Mouse (Mus musculus) C2C12 (cell line): ENCODE results near the gene Gpr35.

Experiments used
- CEBPB ChIP-seq: IDR thresholded peaks from one replicate; pipeline ENCODE4 v1.6.1; 2011; ENCODE audit warnings: low read depth, mild to moderate bottlenecking, control low read depth, moderate library complexity
- CTCF ChIP-seq: IDR thresholded peaks from one replicate; pipeline ENCODE4 v1.5.1; 2011; ENCODE audit not compliant: control insufficient read depth, insufficient read depth, insufficient read length
- MAX ChIP-seq: IDR thresholded peaks from one replicate; pipeline ENCODE4 v1.6.1; 2011; ENCODE audit warnings: mild to moderate bottlenecking, control low read depth
- MYOD1 ChIP-seq: IDR thresholded peaks from one replicate; pipeline ENCODE4 v1.6.1; 2011; ENCODE audit warnings: low read depth; ENCODE audit not compliant: control insufficient read depth, insufficient read length
- MYOG ChIP-seq: IDR thresholded peaks from one replicate; pipeline ENCODE4 v1.6.1; 2011; ENCODE audit not compliant: control insufficient read depth, insufficient read length; ENCODE audit errors: extremely low read depth
- USF1 ChIP-seq: IDR thresholded peaks from one replicate; pipeline ENCODE4 v1.6.1; 2011; ENCODE audit warnings: low read depth, mild to moderate bottlenecking, control low read depth, moderate library complexity

DNA sequence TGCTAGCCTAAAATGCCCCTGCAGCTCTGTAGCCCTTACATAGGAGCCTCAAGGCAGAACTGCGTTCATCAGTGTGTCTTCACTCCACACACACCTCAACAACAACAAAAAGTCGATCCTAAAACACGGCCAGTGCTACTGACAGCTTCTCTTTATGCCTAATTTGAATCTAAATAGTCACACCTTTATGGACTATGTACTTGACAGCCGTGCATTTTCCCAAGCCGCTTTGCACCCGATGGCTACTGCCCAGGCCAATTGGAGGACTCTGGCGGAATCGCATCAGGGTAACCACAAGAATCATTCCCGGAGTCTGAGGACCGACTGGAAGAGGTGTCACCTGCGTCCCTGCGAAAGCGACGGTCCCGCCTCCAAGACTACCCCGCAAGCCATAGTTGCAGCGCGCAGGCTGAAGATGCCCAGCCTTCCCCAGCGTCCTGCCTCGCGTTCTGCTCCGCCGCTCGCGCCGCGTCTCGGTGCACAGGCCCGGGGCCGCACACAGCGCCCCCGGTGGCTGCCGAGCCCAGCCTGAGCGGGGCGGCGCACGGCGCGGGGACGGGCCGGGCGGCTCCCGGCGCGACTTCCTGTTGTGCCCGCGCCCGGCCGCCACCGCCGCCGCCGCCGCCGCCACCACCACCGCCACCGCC, 40.3 kb upstream of the Gpr35 start, which contains the start of gene Rnpepl1:
- TF ChIP-seq MYOD1 (no peak), CTCF (peak; percentile 97), USF1 (no peak), CEBPB (no peak), MYOG (no peak), MAX (peak; percentile 68)
